Mouse (Mus musculus) midbrain, embryonic 11.5 days (tissue): ENCODE measurements around the gene Simc1. TPM values are rescaled to one million over a fixed set of nuclear protein-coding genes. Genes with fewer than 3 reads are reported as not detected.

ENCODE experiments used
- microRNA-seq: library from miRNA; unstranded; fragments of <30 nt; microRNA quantifications from one replicate; pipeline ENCODE4, GENCODE M21; 2017
- polyA plus RNA-seq: library from polyadenylated mRNA; unstranded; fragments of >200 nt; fragmentation: Nextera tagmentation; extraction: Ambion mirVana; gene quantifications from 2 replicates; pipeline ENCODE4 v1.2.1, GENCODE M21; 2014

The Simc1 gene
- polyA plus RNA-seq, 1 experiment from 2014 or later = 14.1 TPM

Small RNA genes lying within 50 kb of the gene (microRNA-seq; reads per million reads assigned to microRNA genes)
- gene Gm24195 = not detected

Other genes with a start within 250 kb of the Simc1 start
- gene Cplx2, start 132.4 kb upstream of the Simc1 start, polyA plus RNA-seq = 14.7 and 14.8 TPM in 2 replicates
- 161 and 163 TPM in 2 replicates for gene Thoc3, start 34.9 kb upstream of the Simc1 start, polyA plus RNA-seq
- 263 and 264 TPM in 2 replicates for gene 4833439L19Rik, start 61.7 kb downstream of the Simc1 start, polyA plus RNA-seq
- 28.5 and 29.7 TPM in 2 replicates for gene Arl10, start 71.2 kb downstream of the Simc1 start, polyA plus RNA-seq
- 65.1 and 67.0 TPM in 2 replicates for gene Nop16, start 86.3 kb downstream of the Simc1 start, polyA plus RNA-seq
- gene Higd2a, start 86.4 kb downstream of the Simc1 start, polyA plus RNA-seq = 164 and 168 TPM in 2 replicates
- 22.3 and 28.1 TPM in 2 replicates for gene Cltb, start 107.6 kb downstream of the Simc1 start, polyA plus RNA-seq
- gene Faf2, start 118.0 kb downstream of the Simc1 start, polyA plus RNA-seq = 86.9 and 90.9 TPM in 2 replicates
- gene Rnf44, start 190.1 kb downstream of the Simc1 start, polyA plus RNA-seq = 88.6 and 111 TPM in 2 replicates
- gene Cdhr2, start 197.7 kb downstream of the Simc1 start, polyA plus RNA-seq = 0.06 TPM in 1 of 2 replicates, not detected in the other
- gene Gprin1, start 246.1 kb downstream of the Simc1 start, polyA plus RNA-seq = 9.8 and 10.8 TPM in 2 replicates